Mouse (Mus musculus) spleen, adult 2 months (tissue): ENCODE data around the gene Fcer1g.

ENCODE experiments used
- CTCF ChIP-seq: fragments of 200-500 bp; IDR thresholded peaks from 2 replicates; pipeline ENCODE4 v1.5.1; 2011; ENCODE audit warnings: mild to moderate bottlenecking, inconsistent platforms; ENCODE audit not compliant: insufficient read depth, insufficient read length, insufficient replicate concordance; ENCODE audit errors: extremely low read depth
- POLR2A ChIP-seq: fragments of 200-500 bp; IDR thresholded peaks from 2 replicates; pipeline ENCODE4 v1.6.1; 2011; ENCODE audit warnings: low read depth, low read length, inconsistent platforms

DNA sequence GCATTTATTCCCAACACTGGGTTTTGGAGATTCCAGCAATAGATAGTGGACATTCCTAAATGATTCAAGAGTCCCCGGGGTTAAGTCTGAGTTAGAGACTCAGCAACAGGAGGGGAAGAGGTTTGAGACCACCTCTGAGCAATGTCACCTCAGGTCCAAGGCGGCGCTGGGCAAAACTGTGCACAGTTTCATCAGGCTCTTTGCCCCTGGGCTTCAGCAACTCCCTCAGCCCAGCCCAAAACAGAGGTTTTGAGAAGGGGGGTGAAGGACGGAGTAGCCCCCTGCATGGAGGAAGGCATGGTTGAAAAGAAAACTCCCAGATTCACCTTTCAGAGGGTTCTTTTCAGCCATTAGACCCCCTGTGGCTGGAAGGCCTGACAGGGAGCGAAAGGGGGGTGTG is 45.6 kb upstream of the Fcer1g start:
- TF ChIP-seq POLR2A (no peak), CTCF (no peak)
